Mouse (Mus musculus): ENCODE results near the gene Grik4.

DNA sequence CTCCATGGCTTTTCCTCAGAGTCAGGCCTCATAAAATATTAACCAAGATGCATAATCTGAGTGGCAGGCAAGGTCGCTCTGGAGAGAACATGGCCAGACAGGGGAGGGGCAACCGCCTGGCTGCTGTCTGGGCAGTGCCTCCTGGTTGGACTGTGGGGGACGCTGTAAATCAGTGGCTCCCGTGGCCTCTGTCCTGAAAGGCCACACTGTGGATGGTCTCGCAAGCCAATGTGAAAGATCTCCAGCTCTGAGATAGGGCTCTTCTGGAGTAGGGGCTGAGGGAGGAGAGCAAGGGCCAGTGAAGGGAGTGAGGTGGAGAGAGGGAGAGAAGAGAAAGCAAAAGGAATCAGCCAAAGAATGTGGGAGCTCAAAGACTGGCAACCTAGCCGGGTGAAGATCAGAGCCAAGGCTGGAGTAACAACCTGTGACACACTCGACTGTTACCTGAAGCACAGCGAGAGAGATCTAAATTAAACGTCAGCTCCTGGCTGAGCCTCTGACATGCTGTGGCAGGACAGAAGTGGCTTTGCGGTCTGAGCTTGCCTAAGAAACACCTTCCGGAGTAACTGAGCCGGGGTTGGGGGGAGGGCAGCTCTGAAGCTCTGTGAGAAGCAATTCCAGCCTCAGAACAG is 270.8 kb downstream of the Grik4 start:
- no peak for TF ChIP-seq POLR2A (IDR thresholded peaks at IDR 0.05; ENCODE audit: extremely low read depth, insufficient read depth, low read length)
- TF ChIP-seq CTCF (IDR thresholded peaks at IDR 0.05; ENCODE audit: low read depth, low read length) = no peak

All from liver, adult 2 months (tissue).